Mouse (Mus musculus) adrenal gland, adult 2 months (tissue): ENCODE data around the gene Cyp2j12. TPM values are rescaled to one million over a fixed set of nuclear protein-coding genes. Genes with fewer than 3 reads are reported as not detected.
A peak's percentile ranks its signal among the peaks of the same experiment; 100 is the strongest.
"Not testable (repeated sequence)": the region's sequence is repeated elsewhere in the genome, so short reads cannot be mapped to it uniquely, and the experiment has no call there.

Source experiments
- DNase-seq: peaks from one replicate; pipeline ENCODE4 v3.0.0; 2021
- long read RNA-seq: library from polyadenylated mRNA; stranded (forward); transcript quantifications from one replicate; pipeline ENCODE4 v2.0.0, GENCODE M21; 2021
- polyA plus RNA-seq: library from polyadenylated mRNA; depleted of rRNA; stranded (reverse); fragments of >200 nt; gene quantifications from 2 replicates; pipeline ENCODE4 v1.2.3, GENCODE M21; 2012; rRNA removed
- total RNA-seq, 2 experiments: library from RNA; stranded (reverse); gene quantifications; 2 replicates each; pipeline ENCODE4 v1.2.3; 2021

The Cyp2j12 gene
- total RNA-seq = under 1 TPM; 0.23 to 0.62 TPM
- polyA plus RNA-seq = not detected in 2 replicates
- long read RNA-seq = 0 reads

DNA sequence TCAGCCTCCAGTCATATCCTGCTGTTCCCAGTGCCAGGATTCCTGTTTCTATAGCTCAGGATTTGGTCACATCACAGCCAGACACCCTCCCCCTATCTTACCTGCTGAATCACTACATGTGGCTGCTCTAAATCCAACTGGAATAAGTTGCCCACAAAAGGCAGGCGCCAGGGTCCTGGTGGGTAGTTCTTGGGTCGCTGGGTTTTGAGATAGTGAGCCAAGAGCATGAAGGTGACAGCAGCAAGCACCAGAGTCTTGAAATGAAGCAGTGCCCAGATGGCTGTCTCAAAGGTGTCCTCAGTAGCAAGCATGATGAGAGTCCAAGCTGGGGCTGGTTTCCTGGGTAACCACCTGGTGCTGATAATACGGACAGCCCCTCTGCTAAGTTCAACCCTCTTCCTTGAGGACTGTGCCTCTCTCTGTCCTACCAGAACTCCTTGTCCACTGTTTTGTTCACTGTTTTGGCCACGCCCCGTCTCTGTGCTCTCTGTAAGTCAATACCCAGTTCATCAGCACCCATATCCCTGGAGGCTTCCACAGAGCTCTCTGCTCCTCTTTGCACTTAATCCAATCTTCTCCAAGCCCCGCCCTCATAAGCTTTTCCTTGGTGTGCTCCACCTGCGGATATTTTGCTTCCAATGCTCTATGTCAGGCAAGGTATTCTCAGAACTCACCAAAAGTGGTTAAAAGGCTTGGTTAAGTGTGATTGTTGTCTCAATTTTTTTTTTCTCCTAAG, at the start of gene Cyp2j12:
Cyp2j12 (minus strand) TSS at position 421 of the 736 bp plus-strand sequence.
- no peak for DNase-seq

DNA sequence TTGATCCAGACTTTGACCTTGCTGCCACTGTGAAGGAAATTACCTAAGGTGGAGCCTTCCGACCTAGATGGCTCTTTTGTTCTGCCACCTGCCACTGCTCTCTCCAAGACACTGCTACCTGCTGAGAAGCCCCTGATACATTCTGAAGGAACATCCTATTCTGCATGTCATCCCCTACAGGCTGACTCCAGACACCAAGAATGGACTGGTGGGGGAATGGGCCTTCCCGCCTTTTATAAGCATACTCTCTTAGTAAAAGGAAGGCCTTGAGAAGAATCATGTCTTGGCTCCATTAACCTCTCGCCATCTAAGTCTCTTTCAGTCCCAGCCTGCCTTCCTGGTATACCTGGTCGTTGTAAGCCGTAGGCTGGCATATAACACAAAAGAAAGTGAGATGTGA, 48.4 kb upstream of the Cyp2j12 start:
- DNase-seq = not testable (repeated sequence)

DNA sequence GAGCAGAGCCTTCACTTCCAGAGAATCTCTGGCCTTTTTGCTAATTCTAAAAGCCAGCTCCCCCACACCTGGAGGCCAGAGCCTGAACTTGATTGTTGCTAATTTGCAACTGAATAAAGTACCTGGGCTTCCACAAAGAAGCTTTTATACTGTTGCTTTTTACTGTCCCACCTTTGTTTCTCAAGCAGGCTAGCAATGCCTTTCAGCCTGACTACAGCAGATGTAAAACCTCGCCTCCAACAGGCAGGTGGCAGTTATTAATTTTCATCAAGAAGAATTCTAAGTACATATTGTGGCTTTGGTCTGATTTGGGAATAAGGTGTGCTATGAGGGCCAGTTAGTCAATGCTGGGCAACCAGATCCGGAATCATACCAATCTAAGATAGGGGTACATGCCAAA, 47.7 kb upstream of the Cyp2j12 start:
- DNase-seq = not testable (repeated sequence)

- DNase-seq = not testable (repeated sequence)
Observed at GRCm38 (mm10) chr4:96188146-96188545, 47.2 kb upstream of the Cyp2j12 start.

DNA sequence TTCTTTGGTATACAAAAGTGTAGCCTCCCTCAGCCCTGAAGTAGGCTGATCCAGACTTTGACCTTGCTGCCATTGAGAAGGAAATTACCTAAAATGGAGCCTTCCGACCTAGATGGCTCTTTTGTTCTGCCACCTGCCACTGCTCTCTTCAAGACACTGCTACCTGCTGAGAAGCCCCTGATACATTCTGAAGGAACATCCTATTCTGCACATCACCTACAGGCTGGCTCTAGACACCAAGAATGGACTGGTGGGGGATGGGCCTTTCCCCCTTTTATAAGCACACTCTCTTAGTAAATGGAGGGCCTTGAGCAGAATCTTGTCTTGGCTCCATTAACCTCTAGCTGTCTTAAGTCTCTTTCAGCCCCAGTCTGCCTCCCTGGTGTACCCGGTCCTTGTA, 43.8 kb upstream of the Cyp2j12 start:
- DNase-seq = not testable (repeated sequence)

- peak; percentile 9 for DNase-seq
Observed at GRCm38 (mm10) chr4:96162839-96163238, 21.9 kb upstream of the Cyp2j12 start.

GRCm38 (mm10) chr4:96161575-96161974, 20.6 kb upstream of the Cyp2j12 start:
- DNase-seq = no peak

GRCm38 (mm10) chr4:96139226-96139625, 1.7 kb downstream of the Cyp2j12 start:
- no peak for DNase-seq

DNA sequence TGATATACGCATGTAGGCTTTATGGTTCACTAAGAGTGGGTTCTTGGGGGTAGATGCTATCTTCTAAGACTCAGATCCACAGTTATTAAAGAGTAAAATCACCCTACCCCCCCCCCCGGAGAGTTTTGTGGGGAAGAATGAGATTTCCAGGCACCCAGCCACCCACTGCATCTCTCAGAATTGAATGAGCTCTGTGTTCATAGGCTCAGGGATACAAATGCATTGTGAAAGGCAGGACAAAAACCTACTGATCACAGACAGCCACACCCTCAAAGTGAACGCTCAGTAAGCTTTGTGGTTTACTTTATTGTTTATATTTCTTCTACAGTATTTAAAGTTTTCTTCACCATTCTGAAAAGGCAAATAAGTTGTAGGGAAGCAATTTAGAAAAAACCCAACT, 6.7 kb downstream of the Cyp2j12 start:
- DNase-seq = no peak

DNA sequence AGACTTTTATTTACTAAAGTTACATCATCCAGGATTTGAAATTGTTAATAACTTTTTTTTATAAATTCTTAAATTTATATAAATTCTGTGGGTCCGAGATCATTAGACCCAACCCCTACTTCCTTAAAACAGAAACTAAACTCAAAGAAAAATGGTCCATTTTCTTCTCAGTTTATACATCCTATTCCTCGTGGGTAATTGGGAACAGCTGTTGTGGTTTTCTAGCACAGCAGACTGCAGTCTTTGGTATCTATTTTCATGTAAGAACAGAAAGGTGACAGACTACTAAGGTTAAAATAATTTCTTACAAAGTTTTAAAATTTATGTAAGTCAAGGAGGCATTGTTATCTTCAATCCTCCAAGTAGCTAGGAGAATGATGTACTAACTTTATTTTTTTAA, 44.1 kb downstream of the Cyp2j12 start:
- no peak for DNase-seq

DNA sequence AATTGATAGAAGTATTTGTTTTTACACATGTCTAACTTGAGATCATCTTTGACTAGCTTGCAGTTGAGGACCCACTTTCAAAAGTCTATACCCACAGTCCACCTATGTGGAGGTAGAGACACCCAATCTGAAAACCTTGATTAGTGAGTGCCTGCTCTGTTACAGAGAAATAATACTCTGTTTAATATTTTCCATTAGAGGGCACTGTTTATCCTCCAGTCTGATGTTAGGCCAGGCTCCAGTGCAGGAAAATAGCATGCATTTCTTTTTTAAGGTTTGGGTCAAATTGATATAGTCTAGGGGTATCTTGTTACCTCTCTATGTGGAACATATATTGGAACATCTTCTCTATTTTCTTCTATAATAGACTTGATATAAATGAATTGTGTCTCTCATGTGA, 49.1 kb downstream of the Cyp2j12 start:
- DNase-seq = no peak

- not testable (repeated sequence) for DNase-seq
Observed at GRCm38 (mm10) chr4:96089356-96090048, 51.5 kb downstream of the Cyp2j12 start.

DNA sequence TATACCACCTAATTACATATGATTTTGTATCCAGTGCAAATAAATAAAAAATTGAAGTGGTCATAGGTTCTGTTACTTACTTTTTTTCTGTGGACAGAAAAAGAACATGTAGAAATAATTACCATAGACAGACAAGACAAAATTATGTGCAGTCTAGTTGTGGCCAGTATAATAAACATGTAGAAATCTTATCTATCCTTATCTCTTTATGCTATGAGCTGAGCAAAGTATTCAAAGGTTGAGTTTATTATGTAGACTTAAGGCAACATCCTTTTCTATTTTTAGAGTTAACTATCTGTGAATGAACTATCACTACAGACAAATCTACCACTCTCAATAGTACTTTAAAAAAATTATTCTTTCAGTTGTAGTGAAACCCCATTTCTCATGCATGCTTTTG, 62.6 kb downstream of the Cyp2j12 start:
- DNase-seq = no peak

DNA sequence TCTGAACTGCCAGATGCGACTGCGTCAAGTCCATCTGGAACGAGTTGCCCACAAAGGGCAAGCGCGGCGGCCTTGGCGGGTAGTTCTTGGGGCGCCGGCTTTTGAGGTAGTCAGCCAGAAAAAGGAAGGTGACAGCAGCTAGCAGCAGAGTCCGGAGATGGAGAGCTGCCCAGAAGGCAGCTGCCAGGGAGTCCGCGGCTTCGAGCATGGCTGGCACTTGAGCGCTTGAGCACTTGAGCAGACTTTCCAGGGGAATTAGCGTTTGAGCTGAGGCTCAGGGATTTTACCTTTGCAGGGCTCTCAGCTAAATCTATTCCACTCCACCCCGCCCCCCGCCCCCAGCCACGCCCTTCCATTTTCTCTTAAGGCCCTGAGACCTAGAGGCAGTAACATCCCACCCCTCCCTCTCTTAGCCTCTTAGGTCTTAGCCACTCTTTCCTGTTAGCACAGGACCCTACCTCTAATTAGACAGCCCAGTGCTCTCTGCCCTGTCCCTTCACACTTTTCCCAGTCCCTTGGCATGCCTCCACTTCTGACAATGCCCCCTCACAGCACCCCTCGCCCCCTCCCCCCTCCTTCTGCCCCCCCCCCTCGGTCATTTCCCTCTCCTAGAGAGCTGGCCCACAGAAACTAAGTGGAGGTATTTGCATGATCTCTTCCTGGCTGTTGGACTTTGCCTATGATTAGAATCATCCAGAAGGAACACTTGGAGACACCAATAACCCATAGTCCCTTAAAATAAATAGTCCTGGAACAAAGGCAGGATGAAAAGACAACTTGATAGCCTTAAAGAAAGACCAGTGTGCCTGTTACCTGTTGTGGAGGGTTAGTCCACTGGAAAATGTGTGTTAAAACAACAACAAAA, 63.5 kb downstream of the Cyp2j12 start, which contains the start of gene Cyp2j13:
Cyp2j13 (minus strand) TSS at position 286 of the 865 bp plus-strand sequence.
- DNase-seq = peak; percentile 19

GRCm38 (mm10) chr4:96062045-96062444, 78.9 kb downstream of the Cyp2j12 start:
- DNase-seq = no peak

DNA sequence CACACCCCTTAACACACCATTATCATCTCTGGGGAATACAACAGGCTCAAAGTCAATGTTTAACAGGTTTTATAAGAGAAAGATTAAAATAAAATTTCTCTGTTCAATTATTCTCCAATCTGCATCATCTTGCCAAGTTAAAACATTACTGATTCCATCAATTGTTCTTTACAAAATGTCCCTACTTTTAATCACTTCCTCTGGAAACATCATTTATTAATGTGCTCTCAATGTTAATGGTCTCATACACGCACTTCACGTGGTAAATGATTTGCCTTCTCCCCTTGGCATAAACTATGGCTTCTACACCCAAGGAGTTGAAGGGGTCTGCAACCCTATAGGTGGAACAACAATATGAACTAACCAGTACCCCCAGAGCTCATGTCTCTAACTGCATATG, 80.8 kb downstream of the Cyp2j12 start:
- DNase-seq = no peak

Other genes with a start within 250 kb of the Cyp2j12 start
- gene Hook1, start 173.9 kb downstream of the Cyp2j12 start, total RNA-seq = 1 to 10 TPM; 6.2 to 7.0 TPM
- 1.2 and 1.4 TPM in 2 replicates for gene Hook1, start 173.9 kb downstream of the Cyp2j12 start, polyA plus RNA-seq
- gene Cyp2j13, start 63.6 kb downstream of the Cyp2j12 start, total RNA-seq = not detected
- gene Cyp2j13, start 63.6 kb downstream of the Cyp2j12 start, polyA plus RNA-seq = not detected in 2 replicates
- gene Cyp2j7, start 95.5 kb upstream of the Cyp2j12 start, total RNA-seq = not detected
- not detected in 2 replicates for gene Cyp2j7, start 95.5 kb upstream of the Cyp2j12 start, polyA plus RNA-seq
- not detected for gene Cyp2j11, start 207.5 kb upstream of the Cyp2j12 start, total RNA-seq
- not detected in 2 replicates for gene Cyp2j11, start 207.5 kb upstream of the Cyp2j12 start, polyA plus RNA-seq